Mouse (Mus musculus) small intestine, adult 2 months (tissue): Measurements from ENCODE around the gene Styk1. TPM values are rescaled to one million over a fixed set of nuclear protein-coding genes. Genes with fewer than 3 reads are reported as not detected.

Experiments
- H3K27ac ChIP-seq: fragments of 200-500 bp; 2 replicates; pipeline ENCODE4 v1.5.1; 2012; ENCODE audit warnings: low read depth, low read length, control low read depth, inconsistent platforms; ENCODE audit not compliant: insufficient read depth
- H3K27me3 ChIP-seq: fragments of 200-500 bp; 2 replicates; pipeline ENCODE4 v1.6.1; 2012; ENCODE audit warnings: mild to moderate bottlenecking, moderate library complexity, low read length, inconsistent platforms; ENCODE audit not compliant: control insufficient read depth, insufficient read depth
- H3K36me3 ChIP-seq: fragments of 200-500 bp; 2 replicates; pipeline ENCODE4 v1.6.1; 2012; ENCODE audit warnings: mild to moderate bottlenecking, low read length, control low read depth, inconsistent platforms; ENCODE audit not compliant: control insufficient read depth, insufficient read depth
- H3K4me1 ChIP-seq: fragments of 200-500 bp; 2 replicates; pipeline ENCODE4 v1.6.1; 2012; ENCODE audit warnings: low read length, inconsistent platforms, mixed read lengths; ENCODE audit not compliant: control insufficient read depth, insufficient read depth, insufficient read length
- H3K4me3 ChIP-seq: fragments of 200-500 bp; 2 replicates; pipeline ENCODE4 v1.5.1; 2012; ENCODE audit warnings: low read depth, mild to moderate bottlenecking, control low read depth, inconsistent platforms, low read length, moderate library complexity
- CTCF ChIP-seq: fragments of 200-500 bp; IDR thresholded peaks from 2 replicates; pipeline ENCODE4 v1.5.1; 2012; ENCODE audit warnings: low read depth, mild to moderate bottlenecking, control low read depth, inconsistent platforms, low read length, moderate library complexity, mixed read lengths; ENCODE audit not compliant: insufficient replicate concordance, insufficient read length; ENCODE audit errors: extremely low read depth
- POLR2A ChIP-seq: fragments of 200-500 bp; IDR thresholded peaks from 2 replicates; pipeline ENCODE4 v1.6.1; 2012; ENCODE audit warnings: low read depth, mild to moderate bottlenecking, control low read depth, inconsistent platforms, low read length, moderate library complexity
- WGBS: fragments of 180-500 bp; shearing (Covaris S2); methylation state at CpG from one replicate; pipeline ENCODE4 v1.1.7; 2018; 5-methylcytosine and 5-hydroxymethylcytosine counted together
- polyA plus RNA-seq: library from polyadenylated mRNA; depleted of rRNA; stranded (reverse); fragments of >200 nt; gene quantifications from 2 replicates; pipeline ENCODE4 v1.2.3, GENCODE M21; 2012

Styk1 gene
- polyA plus RNA-seq, 1 experiment, result 33.0 TPM

DNA sequence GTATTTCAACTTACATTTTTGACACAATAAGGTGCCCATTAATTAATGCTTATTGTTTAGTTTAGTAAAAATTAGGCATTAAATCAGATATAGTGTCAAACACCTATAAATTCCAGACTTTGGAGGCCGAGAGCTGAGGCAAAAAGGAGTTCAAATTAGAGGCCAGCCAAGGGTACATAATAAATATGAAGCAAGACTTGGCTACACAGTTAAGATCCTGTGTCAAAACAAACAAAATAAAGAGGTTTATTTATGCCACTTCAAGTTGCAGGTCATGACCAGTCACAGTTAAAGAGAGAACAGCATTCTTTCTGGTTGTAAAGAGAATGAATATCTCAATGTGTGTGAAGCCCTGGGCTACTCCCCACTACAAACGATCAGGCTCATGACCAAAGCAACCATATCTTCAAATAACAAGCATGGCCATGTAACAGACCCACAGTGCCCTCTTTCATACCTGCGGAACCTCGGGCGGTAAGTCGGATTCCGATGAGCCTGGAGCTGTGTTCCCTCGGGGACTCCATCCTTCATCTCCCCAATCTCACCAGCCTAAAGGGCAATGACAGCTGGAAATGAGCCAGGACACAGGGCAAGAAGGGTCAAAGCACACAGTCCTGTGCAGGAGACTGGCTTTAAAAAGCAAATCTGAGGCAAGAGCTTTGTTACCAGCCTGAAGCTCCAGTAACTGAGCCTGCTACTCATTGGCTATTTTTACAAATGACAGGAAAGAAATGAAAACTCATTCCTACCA is 16.6 kb upstream of the Styk1 start:
- TF ChIP-seq POLR2A (no peak), CTCF (no peak)
- Histone ChIP-seq H3K27me3 (no peaks in the 10 kb centered on the region), H3K4me1 (no peaks in the 10 kb centered on the region), H3K4me3 (no peak overlapping the region), H3K36me3 (peaks cover 40% of the 10 kb centered on the region), H3K27ac (no peak overlapping the region)
- WGBS, result 70% methylated on average over 8 of the region's 8 CpGs

DNA sequence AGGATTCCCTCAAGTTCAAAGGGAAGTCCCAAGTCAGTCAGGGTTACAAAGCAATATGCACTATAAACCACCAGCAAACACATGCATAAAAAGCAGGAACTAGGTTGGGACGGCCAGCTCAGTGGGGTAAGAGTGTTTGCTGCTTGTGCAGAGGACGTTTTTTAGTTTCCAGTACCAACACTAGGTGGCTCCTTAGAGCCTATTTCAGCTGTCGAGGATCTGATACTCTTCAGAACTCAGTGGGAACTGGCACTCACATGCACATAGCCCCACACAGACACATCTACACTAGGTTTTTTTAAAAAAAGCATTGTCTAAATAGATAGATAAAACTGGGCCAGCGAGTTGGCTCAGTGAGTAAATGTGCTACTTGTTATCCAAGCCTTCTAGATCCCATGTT is 13.7 kb upstream of the Styk1 start:
- no peaks in the 10 kb centered on the region for H3K4me1 ChIP-seq
- peaks cover 51% of the 10 kb centered on the region for H3K36me3 ChIP-seq
- H3K27me3 ChIP-seq, result no peaks in the 10 kb centered on the region
- H3K27ac ChIP-seq, result no peak overlapping the region
- TF ChIP-seq CTCF, result peak; percentile 32; the same call in 1 of the 2 replicates
- TF ChIP-seq POLR2A, result no peak
- WGBS, result 28% methylated on average over 4 of the region's 4 CpGs
- no peak overlapping the region for H3K4me3 ChIP-seq

DNA sequence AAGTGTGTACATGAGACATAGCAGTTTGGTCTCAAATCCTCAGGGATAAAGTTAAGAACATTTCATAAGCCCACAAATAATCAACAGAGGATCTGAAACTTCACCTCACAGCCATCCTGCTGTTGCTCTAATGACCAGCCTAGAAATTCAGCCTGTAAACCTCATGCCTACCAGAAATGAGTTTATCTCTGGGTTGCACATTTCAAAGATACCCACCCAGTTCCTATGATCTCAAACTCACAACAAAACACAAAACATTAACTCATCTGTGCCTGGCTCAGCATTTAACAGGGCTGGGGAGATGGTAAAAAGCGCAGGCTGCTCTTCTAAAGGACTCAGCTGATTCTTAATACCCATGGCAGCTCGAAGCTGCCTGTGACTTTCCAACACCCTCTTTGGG is 11.0 kb upstream of the Styk1 start:
- H3K4me1 ChIP-seq, result no peaks in the 10 kb centered on the region
- H3K36me3 ChIP-seq, result peaks cover 46% of the 10 kb centered on the region
- H3K27me3 ChIP-seq, result no peaks in the 10 kb centered on the region
- TF ChIP-seq CTCF, result no peak
- no peak for TF ChIP-seq POLR2A
- WGBS, result 95% methylated on average over 2 of the region's 2 CpGs
- no peak overlapping the region for H3K4me3 ChIP-seq
- no peak overlapping the region for H3K27ac ChIP-seq

- TF ChIP-seq CTCF (no peak), POLR2A (no peak)
- Histone ChIP-seq H3K4me1 (no peaks in the 10 kb centered on the region), H3K27ac (no peak overlapping the region), H3K27me3 (no peaks in the 10 kb centered on the region), H3K4me3 (no peak overlapping the region), H3K36me3 (peaks cover 37% of the 10 kb centered on the region)
- WGBS, result 78% methylated on average over 7 of the region's 7 CpGs
Measured at GRCm38 (mm10) chr6:131362987-131363765, 9.8 kb upstream of the Styk1 start.

DNA sequence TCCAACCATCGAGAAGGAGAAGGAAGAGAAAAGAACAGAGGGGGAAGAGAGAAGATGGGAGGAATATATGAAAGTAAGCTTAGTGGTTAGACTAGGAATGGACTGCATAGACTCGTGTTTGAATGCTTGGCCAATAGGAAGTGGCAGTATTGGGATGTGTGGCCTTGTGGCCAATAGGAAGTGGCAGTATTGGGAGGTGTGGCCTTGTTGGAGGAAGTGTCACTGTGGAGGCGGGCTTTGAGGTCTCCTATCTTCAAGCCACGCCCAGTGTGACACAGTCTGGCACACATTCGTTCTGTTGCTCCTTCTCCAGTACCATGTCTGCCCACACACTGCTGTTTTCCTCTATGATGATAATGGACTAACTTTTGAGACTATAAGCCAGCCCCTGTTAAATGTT is 7.3 kb upstream of the Styk1 start:
- no peak overlapping the region for H3K4me3 ChIP-seq
- no peaks in the 10 kb centered on the region for H3K4me1 ChIP-seq
- 54% methylated on average over 5 of the region's 5 CpGs for WGBS
- no peak overlapping the region for H3K27ac ChIP-seq
- no peak for TF ChIP-seq POLR2A
- TF ChIP-seq CTCF, result no peak
- H3K27me3 ChIP-seq, result no peaks in the 10 kb centered on the region; the same call in 1 of the 2 replicates
- H3K36me3 ChIP-seq, result peaks cover 19% of the 10 kb centered on the region

GRCm38 (mm10) chr6:131359543-131359942 is 6.1 kb upstream of the Styk1 start:
- Histone ChIP-seq H3K36me3 (peaks cover 12% of the 10 kb centered on the region), H3K4me1 (no peaks in the 10 kb centered on the region), H3K4me3 (no peak overlapping the region), H3K27me3 (no peaks in the 10 kb centered on the region; the same call in 1 of the 2 replicates), H3K27ac (no peak overlapping the region)
- TF ChIP-seq POLR2A, result no peak
- TF ChIP-seq CTCF, result no peak
- WGBS, result 87% methylated on average over 2 of the region's 2 CpGs

DNA sequence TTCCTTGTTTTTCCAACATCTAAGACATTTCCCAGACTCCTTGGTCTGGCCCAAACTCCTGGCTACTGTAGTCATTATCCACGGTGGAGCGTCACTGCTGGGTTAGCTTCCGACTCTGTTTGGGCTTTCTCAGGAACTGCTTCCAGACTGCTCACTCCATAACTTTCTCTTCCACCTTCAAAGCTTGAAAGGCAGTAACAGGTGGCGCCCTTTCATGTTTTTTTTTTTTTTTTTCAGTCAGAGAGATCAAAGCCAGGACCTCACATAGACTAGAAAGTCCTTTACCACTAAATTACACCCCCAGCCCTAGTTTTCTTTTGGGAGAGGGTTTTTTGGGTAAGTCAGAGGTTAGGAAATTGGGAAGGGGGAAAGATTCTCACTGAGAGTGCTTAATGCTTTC is 1.5 kb upstream of the Styk1 start:
- WGBS, result 20% methylated on average over 4 of the region's 4 CpGs
- no peak for TF ChIP-seq POLR2A
- TF ChIP-seq CTCF, result no peak
- H3K27me3 ChIP-seq, result no peaks in the 10 kb centered on the region; the same call in 1 of the 2 replicates

More for the DNA sequence above, 1.5 kb upstream of the Styk1 start:
- Histone ChIP-seq H3K4me1 (peaks cover under 1% of the 10 kb centered on the region; the same call in 1 of the 2 replicates), H3K27ac (no peak overlapping the region), H3K36me3 (no peaks in the 10 kb centered on the region), H3K4me3 (no peak overlapping the region)
